Mouse (Mus musculus): ENCODE measurements at regions not wholly inside any gene's neighbourhood (a gene's known extent, or its start where the extent isn't known, plus 50 kb on each side); places are given as distances from the start of the nearest gene placed in this dataset.

DNA sequence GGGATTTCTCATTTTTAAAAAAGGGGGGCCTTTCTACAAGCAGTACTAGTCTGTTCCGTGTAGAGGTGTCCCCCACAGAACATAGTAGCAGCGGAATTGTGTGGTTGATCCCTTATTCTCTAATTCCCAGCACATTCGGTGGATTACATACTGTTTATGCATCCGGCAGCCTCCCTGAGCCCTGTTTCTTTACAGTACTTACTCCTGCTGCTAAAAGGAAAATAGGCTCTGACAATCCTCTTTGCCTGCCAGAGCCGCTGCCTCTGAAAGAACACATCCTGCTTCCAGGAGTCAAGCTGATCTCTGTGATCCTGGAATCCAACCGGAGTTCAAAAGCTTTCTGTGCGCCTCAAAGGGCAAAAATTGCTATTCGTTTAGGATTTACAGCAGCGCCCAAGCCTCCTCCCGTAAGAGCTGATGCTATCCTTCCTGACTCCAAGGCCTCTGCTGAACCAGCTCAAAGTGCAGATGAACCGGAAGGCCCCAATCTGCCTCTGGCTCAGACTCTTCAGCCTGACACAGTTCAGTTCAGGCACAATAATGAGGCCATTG is 936.6 kb downstream of the Ndufa4 start:
- Histone ChIP-seq H3K4me1 (ENCODE audit: control insufficient read depth, insufficient read depth, low read length) (0 out of 2 replicates have a peak, but pooled peaks cover 3% of the 10 kb centered on the region), H3K9ac (ENCODE audit: low read depth, low read length, severe bottlenecking) (peak overlapping the region; percentile 18; the same call in 1 of the 2 replicates), H3K27ac (replicated peaks; ENCODE audit: low read depth, low read length) (no peak overlapping the region), H3K4me2 (replicated peaks; ENCODE audit: low read depth, low read length, severe bottlenecking) (peak overlapping the region; percentile 28; the same call in 1 of the 2 replicates), H3K9me3 (ENCODE audit: control insufficient read depth, low read length) (no peaks in the 10 kb centered on the region), H3K4me3 (replicated peaks; ENCODE audit: low read length) (no peak overlapping the region), H3K27me3 (ENCODE audit: control insufficient read depth, insufficient read depth, low read length) (no peaks in the 10 kb centered on the region), H3K36me3 (ENCODE audit: control insufficient read depth, insufficient read depth, low read length) (no peaks in the 10 kb centered on the region)
- TF ChIP-seq POLR2A (IDR thresholded peaks at IDR 0.05; ENCODE audit: borderline replicate concordance, extremely low read depth, insufficient read depth, insufficient read length), result no peak
- WGBS, result 11% methylated on average over 11 of the region's 11 CpGs
- ATAC-seq (ENCODE audit: low FRiP score, low read depth), result no peak
- DNase-seq (ENCODE audit: low spot score), result peak; percentile 10

DNA sequence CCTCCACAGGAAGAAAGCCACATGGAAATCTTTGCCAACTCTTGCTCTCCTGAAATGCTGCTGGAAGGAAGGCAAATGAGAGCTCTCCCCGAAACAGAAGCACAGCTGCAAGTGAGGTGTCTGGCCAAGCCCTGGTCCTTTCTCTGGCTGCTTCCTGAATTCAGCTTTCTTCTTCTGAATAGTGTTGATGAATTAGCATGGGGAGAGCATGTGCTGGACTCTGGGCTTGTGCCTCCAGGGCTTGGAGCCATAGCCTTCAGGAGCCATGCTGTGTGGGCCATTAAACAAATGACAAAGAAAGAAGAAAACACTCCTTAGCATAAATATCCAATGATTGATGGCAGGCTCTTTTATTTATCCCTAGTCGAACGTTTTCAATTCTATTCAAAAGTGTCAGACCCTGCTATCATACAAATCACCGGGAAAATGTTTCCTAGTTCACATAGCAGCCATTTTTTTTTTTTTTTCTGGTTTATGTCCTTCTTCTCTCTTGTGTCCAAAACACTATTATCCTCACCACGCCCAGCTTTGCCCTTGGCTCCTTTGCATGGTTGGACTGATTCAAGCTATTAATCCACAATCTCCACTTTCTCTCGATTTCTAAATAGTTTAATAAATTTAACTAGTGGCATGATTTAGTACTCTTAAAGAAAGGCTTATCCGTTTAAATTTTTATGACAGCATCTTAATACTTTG is 937.3 kb downstream of the Ndufa4 start:
- no peak overlapping the region for H3K4me2 ChIP-seq (replicated peaks; ENCODE audit: low read depth, low read length, severe bottlenecking)
- no peak for TF ChIP-seq POLR2A (IDR thresholded peaks at IDR 0.05; ENCODE audit: borderline replicate concordance, extremely low read depth, insufficient read depth, insufficient read length)
- WGBS, result 25% methylated on average over 7 of the region's 7 CpGs
- no peaks in the 10 kb centered on the region for H3K27me3 ChIP-seq (ENCODE audit: control insufficient read depth, insufficient read depth, low read length)
- no peak for DNase-seq (ENCODE audit: low spot score)
- H3K9ac ChIP-seq (ENCODE audit: low read depth, low read length, severe bottlenecking), result no peak overlapping the region
- H3K9me3 ChIP-seq (ENCODE audit: control insufficient read depth, low read length), result no peaks in the 10 kb centered on the region
- 0 out of 2 replicates have a peak, but pooled peaks cover 3% of the 10 kb centered on the region for H3K4me1 ChIP-seq (ENCODE audit: control insufficient read depth, insufficient read depth, low read length)
- no peaks in the 10 kb centered on the region for H3K36me3 ChIP-seq (ENCODE audit: control insufficient read depth, insufficient read depth, low read length)
- no peak overlapping the region for H3K4me3 ChIP-seq (replicated peaks; ENCODE audit: low read length)
- ATAC-seq (ENCODE audit: low FRiP score, low read depth), result no peak
- no peak overlapping the region for H3K27ac ChIP-seq (replicated peaks; ENCODE audit: low read depth, low read length)

DNA sequence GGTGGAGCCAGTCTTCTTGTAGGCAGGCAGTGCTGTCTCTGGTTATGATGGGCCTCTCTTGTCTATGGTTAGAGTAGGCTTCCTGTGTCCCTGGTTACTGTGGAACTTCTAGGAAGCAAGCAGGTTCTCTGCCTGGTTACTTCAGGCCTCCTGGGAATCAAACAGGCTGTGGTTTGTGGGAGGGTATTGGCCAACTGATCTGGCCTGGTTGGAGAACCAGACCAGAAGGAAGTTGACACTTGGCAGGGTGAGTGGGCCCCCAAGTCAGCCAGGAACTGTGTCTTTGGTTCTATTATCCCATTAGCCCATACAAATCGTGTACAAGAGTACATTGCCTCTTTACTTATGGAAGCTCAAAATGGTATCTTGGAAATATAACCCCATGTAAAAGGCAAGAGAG is 963.8 kb downstream of the Ndufa4 start:
- Histone ChIP-seq H3K4me2 (replicated peaks; ENCODE audit: low read depth, low read length, severe bottlenecking) (no peak overlapping the region), H3K36me3 (ENCODE audit: control insufficient read depth, insufficient read depth, low read length) (no peaks in the 10 kb centered on the region), H3K4me3 (replicated peaks; ENCODE audit: low read length) (no peak overlapping the region), H3K27me3 (ENCODE audit: control insufficient read depth, insufficient read depth, low read length) (no peaks in the 10 kb centered on the region), H3K4me1 (ENCODE audit: control insufficient read depth, insufficient read depth, low read length) (no peaks in the 10 kb centered on the region), H3K9ac (ENCODE audit: low read depth, low read length, severe bottlenecking) (no peak overlapping the region), H3K27ac (replicated peaks; ENCODE audit: low read depth, low read length) (no peak overlapping the region), H3K9me3 (ENCODE audit: control insufficient read depth, low read length) (no peaks in the 10 kb centered on the region)
- TF ChIP-seq POLR2A (IDR thresholded peaks at IDR 0.05; ENCODE audit: borderline replicate concordance, extremely low read depth, insufficient read depth, insufficient read length), result no peak
- DNase-seq (ENCODE audit: low spot score) (no peak), ATAC-seq (ENCODE audit: low FRiP score, low read depth) (no peak)
- 89% methylated on average over 1 of the region's 1 CpGs for WGBS

DNA sequence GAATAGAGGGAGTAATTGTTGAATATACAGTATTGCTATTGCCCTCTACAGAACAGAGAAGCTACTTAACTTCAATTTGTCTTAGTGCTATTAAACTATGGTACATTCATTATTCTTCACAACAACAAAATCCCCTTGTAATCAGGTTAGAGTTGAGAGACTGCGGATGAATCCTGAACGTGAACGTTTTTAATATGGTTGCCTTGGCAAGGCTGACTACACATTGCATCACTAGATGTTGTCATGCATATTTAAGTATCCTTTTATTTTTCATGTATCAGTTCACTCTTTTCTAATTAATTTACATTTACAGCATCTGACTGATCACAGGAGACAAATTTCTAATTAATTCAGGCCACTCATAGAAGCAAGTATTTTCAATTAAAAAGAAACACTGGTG is 965.8 kb downstream of the Ndufa4 start:
- DNase-seq (ENCODE audit: low spot score) (no peak), ATAC-seq (ENCODE audit: low FRiP score, low read depth) (no peak)
- Histone ChIP-seq H3K9me3 (ENCODE audit: control insufficient read depth, low read length) (no peaks in the 10 kb centered on the region), H3K27ac (replicated peaks; ENCODE audit: low read depth, low read length) (no peak overlapping the region), H3K4me2 (replicated peaks; ENCODE audit: low read depth, low read length, severe bottlenecking) (no peak overlapping the region), H3K4me3 (replicated peaks; ENCODE audit: low read length) (no peak overlapping the region), H3K9ac (ENCODE audit: low read depth, low read length, severe bottlenecking) (no peak overlapping the region), H3K27me3 (ENCODE audit: control insufficient read depth, insufficient read depth, low read length) (no peaks in the 10 kb centered on the region), H3K36me3 (ENCODE audit: control insufficient read depth, insufficient read depth, low read length) (no peaks in the 10 kb centered on the region), H3K4me1 (ENCODE audit: control insufficient read depth, insufficient read depth, low read length) (no peaks in the 10 kb centered on the region)
- 93% methylated on average over 3 of the region's 3 CpGs for WGBS
- TF ChIP-seq POLR2A (IDR thresholded peaks at IDR 0.05; ENCODE audit: borderline replicate concordance, extremely low read depth, insufficient read depth, insufficient read length), result no peak

All from limb, embryonic 14.5 days (tissue).